In genomic region chr2:93304273-93304634, GRCm38 (mm10) we compare ENCODE assay signal across 10 mouse cellular contexts. TPM values are rescaled to one million over a fixed set of nuclear protein-coding genes. Genes with fewer than 3 reads are reported as not detected.
DNase-seq lines count a peak whose midpoint lies in the region; ATAC-seq and TF ChIP-seq lines count a peak whose summit lies in the region.
"Had no signal": no experiment of that assay in that cellular context is flagged by ENCODE, and none has a peak within 500 bp of the region (broad histone marks: within the 10 kb centered on the region; RNA-seq: fewer than 3 reads in every experiment).

No protein-coding gene starts in this region.

- no peak for ATAC-seq in neural tube, embryonic 11.5 days (ENCODE audit: insufficient read depth, low FRiP score, low TSS enrichment)
- no peak for ATAC-seq in liver, postnatal 0 days
- no peak for ATAC-seq in activated CD4-positive, CD25-positive, alpha-beta regulatory T cell, adult 4 months

- intact Hi-C loops in heart, adult 2 months (cut with DNase I), result loop anchor here (5.0 kb wide), 1 partner anchor 37 kb away; no protein-coding TSS in a partner anchor
- intact Hi-C loops in heart, postnatal 10 days (cut with DNase I), result no loop called here

- H3K4me3 ChIP-seq in heart, adult 2 months, result no peak overlapping the region
- no peak overlapping the region for H3K4me3 ChIP-seq in neural tube, embryonic 11.5 days (ENCODE audit: low read depth, low read length)
- H3K4me3 ChIP-seq in liver, postnatal 0 days (ENCODE audit: low read depth, low read length), result no peak overlapping the region
- H3K4me3 ChIP-seq: erythroblast, embryonic 14.5 days had no signal

- peak overlapping the region; percentile 82 for H3K27ac ChIP-seq in heart, adult 2 months
- H3K27ac ChIP-seq in neural tube, embryonic 11.5 days (ENCODE audit: low read depth, low read length), result peak overlapping the region; percentile 84
- peak overlapping the region; percentile 39; the same call in 1 of the 2 replicates for H3K27ac ChIP-seq in liver, postnatal 0 days (ENCODE audit: low read depth)
- H3K27ac ChIP-seq: macrophage had no signal

- no peaks in the 10 kb centered on the region for H3K27me3 ChIP-seq in heart, adult 2 months (ENCODE audit: control insufficient read depth, insufficient read depth, low read length)
- no peaks in the 10 kb centered on the region for H3K27me3 ChIP-seq in neural tube, embryonic 11.5 days (ENCODE audit: control insufficient read depth, insufficient read depth, low read length)
- H3K27me3 ChIP-seq in liver, postnatal 0 days (ENCODE audit: insufficient read depth, low read length), result no peaks in the 10 kb centered on the region

- no peak for TF ChIP-seq POLR2A in heart, adult 2 months (IDR thresholded peaks at IDR 0.05; ENCODE audit: insufficient read depth, low read depth, low read length)

- no peak for TF ChIP-seq CTCF in heart, adult 2 months (IDR thresholded peaks at IDR 0.05)
- TF ChIP-seq CTCF in liver, postnatal 0 days (IDR thresholded peaks at IDR 0.05; ENCODE audit: low read depth), result no peak

- H3K9me3 ChIP-seq in neural tube, embryonic 11.5 days (ENCODE audit: control insufficient read depth, low read length), result no peaks in the 10 kb centered on the region
- H3K9me3 ChIP-seq in liver, postnatal 0 days (ENCODE audit: low read length), result no peaks in the 10 kb centered on the region

- 60% methylated on average over 4 of the region's 4 CpGs for WGBS in heart, adult 2 months
- WGBS in neural tube, embryonic 11.5 days, result 63% methylated on average over 4 of the region's 4 CpGs
- 76% methylated on average over 4 of the region's 4 CpGs for WGBS in liver, postnatal 0 days (ENCODE audit: insufficient replicate concordance)

- no peak overlapping the region for H3K4me2 ChIP-seq in neural tube, embryonic 11.5 days (ENCODE audit: low read depth)
- no peak overlapping the region for H3K4me2 ChIP-seq in liver, postnatal 0 days (ENCODE audit: low read depth, low read length)

- peaks cover 10% of the 10 kb centered on the region for H3K4me1 ChIP-seq in heart, adult 2 months (ENCODE audit: control insufficient read depth, insufficient read depth, low read length)
- H3K4me1 ChIP-seq in neural tube, embryonic 11.5 days (ENCODE audit: control insufficient read depth, insufficient read depth, low read length), result peaks cover 18% of the 10 kb centered on the region
- H3K4me1 ChIP-seq in liver, postnatal 0 days (ENCODE audit: insufficient read depth), result no peaks in the 10 kb centered on the region

- DNase-seq in heart, adult 2 months, result no peak
- no peak for DNase-seq in heart, postnatal 10 days
- DNase-seq in neural tube, embryonic 11.5 days (ENCODE audit: low spot score), result no peak
- no peak for DNase-seq in neural tube, embryonic 10.5 days (ENCODE audit: extremely low spot score, low spot score)
- DNase-seq in liver, postnatal 0 days, result no peak
- DNase-seq in spleen, postnatal 14 days (ENCODE audit: low spot score in 2 of 2), result no peak
- no peak for DNase-seq in B cell, adult 2 months

- TF ChIP-seq EP300 in heart, adult 2 months (IDR thresholded peaks at IDR 0.05; ENCODE audit: insufficient read depth, low read depth, low read length), result no peak
- TF ChIP-seq EP300 in liver, postnatal 0 days (IDR thresholded peaks at IDR 0.05; ENCODE audit: low read depth), result no peak

- no peak overlapping the region for H3K9ac ChIP-seq in heart, adult 2 months (ENCODE audit: low read depth, low read length)
- H3K9ac ChIP-seq in neural tube, embryonic 11.5 days (ENCODE audit: low read length), result no peak overlapping the region
- H3K9ac ChIP-seq in liver, postnatal 0 days (replicated peaks), result no peak overlapping the region

- no peaks in the 10 kb centered on the region for H3K79me2 ChIP-seq in heart, adult 2 months (replicated peaks; ENCODE audit: control insufficient read depth, insufficient read depth, low read length)

- no peaks in the 10 kb centered on the region for H3K36me3 ChIP-seq in heart, adult 2 months (ENCODE audit: control insufficient read depth, insufficient read depth, low read length)
- H3K36me3 ChIP-seq in neural tube, embryonic 11.5 days (ENCODE audit: control insufficient read depth, insufficient read depth, low read length), result no peaks in the 10 kb centered on the region
- no peaks in the 10 kb centered on the region for H3K36me3 ChIP-seq in liver, postnatal 0 days (replicated peaks; ENCODE audit: insufficient read depth, low read length)

RNA-seq across cellular contexts. Expression of gene Tspan18, which starts 30.1 kb away (rescaled TPM):
- total RNA-seq in heart, adult 2 months (2021), result 10 to 100 TPM in 1 of 2 experiments, 1 to 10 TPM in 1; 9.4 to 16.0 TPM
- polyA plus RNA-seq in heart, adult 2 months (2012; rRNA removed), result 21.3 and 23.8 TPM in 2 replicates
- 10 to 100 TPM; 54.1 to 63.4 TPM for total RNA-seq in heart, postnatal 10 days (2021)
- polyA plus RNA-seq in neural tube, embryonic 11.5 days (2014; fragmentation: Nextera tagmentation; extraction: Ambion mirVana), result 71.9 and 72.3 TPM in 2 replicates
- polyA plus RNA-seq in liver, postnatal 0 days (2015; fragmentation: Nextera tagmentation; extraction: Ambion mirVana), result 2.6 and 2.8 TPM in 2 replicates
- polyA plus RNA-seq in activated CD4-positive, CD25-positive, alpha-beta regulatory T cell, adult 4 months (2017; shearing (Covaris generic)), result under 1 TPM in 1 of 2 experiments, not detected in 1; 0.54 TPM
